Mouse (Mus musculus) c-Kit-positive CD71-negative TER-119-negative erythroid progenitor cells, embryonic 14.5 days (primary cell): ENCODE results near the gene Setmar.

Experiments used
- DNase-seq: peaks from one replicate; pipeline ENCODE4 v3.0.0-alpha.2; 2013; ENCODE audit warnings: low read depth

Gene Setmar

GRCm38 (mm10) chr6:108114971-108115370 is 50.1 kb downstream of the Setmar start:
- DNase-seq, result no peak

DNA sequence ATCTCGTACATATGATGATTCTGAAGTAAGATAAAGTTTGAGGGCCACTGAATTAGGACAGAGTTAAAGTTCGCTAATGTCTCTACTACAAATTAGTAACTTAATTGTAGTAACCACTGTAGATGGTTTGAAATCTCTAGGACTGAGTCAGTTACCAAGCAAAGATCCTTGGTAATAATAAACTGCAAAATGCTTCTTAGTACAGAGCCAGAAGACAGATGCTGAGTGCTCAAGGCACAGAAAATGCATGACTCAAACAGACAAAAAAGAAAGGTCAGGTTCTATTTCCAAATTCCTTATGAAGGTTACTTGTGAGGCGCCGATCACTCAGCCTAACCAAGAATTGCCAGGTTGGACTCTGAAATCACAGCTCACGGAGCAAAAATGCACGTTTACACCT is 53.0 kb downstream of the Setmar start:
- DNase-seq, result no peak

- DNase-seq, result no peak
These were observed 60.6 kb downstream of the Setmar start for GRCm38 (mm10) chr6:108125474-108125873.

DNA sequence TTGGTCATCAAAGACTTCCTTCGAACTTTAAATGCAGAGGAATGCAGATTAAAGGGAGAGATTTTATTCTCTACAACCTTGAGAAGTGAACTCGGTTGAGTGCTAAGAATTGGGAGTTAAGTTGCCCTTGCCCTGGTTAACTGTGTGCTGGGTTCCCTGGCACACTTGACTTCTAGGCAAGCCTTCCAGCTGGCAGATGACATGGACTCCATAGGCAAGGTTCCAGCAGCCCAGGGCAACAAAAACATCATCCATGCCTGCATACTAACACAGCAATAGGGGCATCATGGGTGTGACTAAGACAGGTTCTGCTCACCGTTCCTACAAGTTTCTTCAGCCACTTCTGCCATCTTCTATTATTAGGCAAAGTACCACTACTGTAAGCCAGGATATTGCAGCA is 61.8 kb downstream of the Setmar start:
- no peak for DNase-seq
